Mouse (Mus musculus): Measurements from ENCODE around the gene Itgad. TPM values are rescaled to one million over a fixed set of nuclear protein-coding genes. Genes with fewer than 3 reads are reported as not detected.
A peak's percentile ranks its signal among the peaks of the same experiment; 100 is the strongest.

The Itgad gene
- polyA plus RNA-seq (2015; fragmentation: Nextera tagmentation; extraction: Ambion mirVana) = 0.10 TPM in 1 of 2 replicates, not detected in the other

- no peak within 1 kb of the TSS for H3K4me3 ChIP-seq
- no peak for ATAC-seq (ENCODE audit: borderline replicate concordance, extremely low read depth, low FRiP score, low TSS enrichment)
- H3K36me3 ChIP-seq = no peaks in the 10 kb centered on the region
- no peaks in the 10 kb centered on the region for H3K4me1 ChIP-seq
- no peaks in the 10 kb centered on the region for H3K9me3 ChIP-seq
- H3K27me3 ChIP-seq = no peaks in the 10 kb centered on the region
- WGBS = 82% methylated on average over 21 of the region's 21 CpGs
- H3K27ac ChIP-seq = no peak within 1 kb of the TSS
- H3K9ac ChIP-seq = no peak within 1 kb of the TSS
- 0 out of 2 replicates have a peak within 1 kb of the TSS, but pooled peaks have one; percentile 6 for H3K4me2 ChIP-seq
Measured at GRCm38 (mm10) chr7:128154076-128154475, at the start of gene Itgad. Gene Itgad (plus strand): TSS chr7:128154376.

GRCm38 (mm10) chr7:128105246-128105645, 48.9 kb upstream of the Itgad start:
- Histone ChIP-seq H3K27me3 (no peaks in the 10 kb centered on the region), H3K36me3 (no peaks in the 10 kb centered on the region), H3K4me1 (no peaks in the 10 kb centered on the region), H3K9ac (no peak overlapping the region), H3K27ac (no peak overlapping the region), H3K4me2 (no peak overlapping the region), H3K9me3 (no peaks in the 10 kb centered on the region), H3K4me3 (no peak overlapping the region)
- ATAC-seq (ENCODE audit: borderline replicate concordance, extremely low read depth, low FRiP score, low TSS enrichment) = no peak
- WGBS = 46% methylated on average over 4 of the region's 4 CpGs

GRCm38 (mm10) chr7:128107462-128107861, 46.7 kb upstream of the Itgad start:
- Histone ChIP-seq H3K4me2 (no peak overlapping the region), H3K9me3 (no peaks in the 10 kb centered on the region), H3K27ac (no peak overlapping the region), H3K36me3 (no peaks in the 10 kb centered on the region), H3K4me3 (no peak overlapping the region), H3K27me3 (no peaks in the 10 kb centered on the region), H3K4me1 (no peaks in the 10 kb centered on the region), H3K9ac (no peak overlapping the region)
- WGBS = 80% methylated on average over 7 of the region's 7 CpGs
- no peak for ATAC-seq (ENCODE audit: borderline replicate concordance, extremely low read depth, low FRiP score, low TSS enrichment)

- Histone ChIP-seq H3K9me3 (no peaks in the 10 kb centered on the region), H3K4me3 (no peak overlapping the region), H3K4me1 (no peaks in the 10 kb centered on the region), H3K9ac (no peak overlapping the region), H3K36me3 (no peaks in the 10 kb centered on the region), H3K4me2 (no peak overlapping the region), H3K27me3 (no peaks in the 10 kb centered on the region), H3K27ac (no peak overlapping the region)
- no peak for ATAC-seq (ENCODE audit: borderline replicate concordance, extremely low read depth, low FRiP score, low TSS enrichment)
- 46% methylated on average over 2 of the region's 2 CpGs for WGBS
Measured at GRCm38 (mm10) chr7:128110314-128110713, 43.9 kb upstream of the Itgad start.

- H3K27ac ChIP-seq = no peak overlapping the region
- H3K27me3 ChIP-seq = no peaks in the 10 kb centered on the region
- no peaks in the 10 kb centered on the region for H3K9me3 ChIP-seq
- H3K4me3 ChIP-seq = no peak overlapping the region
- no peak overlapping the region for H3K9ac ChIP-seq
- ATAC-seq (ENCODE audit: borderline replicate concordance, extremely low read depth, low FRiP score, low TSS enrichment) = no peak
- no peaks in the 10 kb centered on the region for H3K36me3 ChIP-seq
- no peak overlapping the region for H3K4me2 ChIP-seq
- H3K4me1 ChIP-seq = no peaks in the 10 kb centered on the region
- 87% methylated on average over 11 of the region's 11 CpGs for WGBS
Measured at GRCm38 (mm10) chr7:128112131-128112530, 42.0 kb upstream of the Itgad start.

GRCm38 (mm10) chr7:128114371-128115105, 39.6 kb upstream of the Itgad start:
- Histone ChIP-seq H3K4me2 (no peak overlapping the region), H3K27ac (no peak overlapping the region), H3K27me3 (no peaks in the 10 kb centered on the region), H3K4me1 (no peaks in the 10 kb centered on the region), H3K4me3 (no peak overlapping the region), H3K36me3 (no peaks in the 10 kb centered on the region), H3K9me3 (no peaks in the 10 kb centered on the region), H3K9ac (no peak overlapping the region)
- 88% methylated on average over 11 of the region's 11 CpGs for WGBS
- no peak for ATAC-seq (ENCODE audit: borderline replicate concordance, extremely low read depth, low FRiP score, low TSS enrichment)

GRCm38 (mm10) chr7:128115211-128115958, 38.8 kb upstream of the Itgad start:
- Histone ChIP-seq H3K4me3 (no peak overlapping the region), H3K9ac (no peak overlapping the region), H3K4me2 (no peak overlapping the region), H3K9me3 (no peaks in the 10 kb centered on the region), H3K27me3 (no peaks in the 10 kb centered on the region), H3K27ac (no peak overlapping the region), H3K4me1 (no peaks in the 10 kb centered on the region), H3K36me3 (no peaks in the 10 kb centered on the region)
- no peak for ATAC-seq (ENCODE audit: borderline replicate concordance, extremely low read depth, low FRiP score, low TSS enrichment)
- WGBS = 71% methylated on average over 5 of the region's 5 CpGs

GRCm38 (mm10) chr7:128116396-128116795, 37.8 kb upstream of the Itgad start:
- WGBS = 82% methylated on average over 5 of the region's 5 CpGs
- Histone ChIP-seq H3K4me1 (no peaks in the 10 kb centered on the region), H3K4me3 (no peak overlapping the region), H3K27me3 (no peaks in the 10 kb centered on the region), H3K4me2 (no peak overlapping the region), H3K36me3 (no peaks in the 10 kb centered on the region), H3K9ac (no peak overlapping the region), H3K27ac (no peak overlapping the region), H3K9me3 (no peaks in the 10 kb centered on the region)
- no peak for ATAC-seq (ENCODE audit: borderline replicate concordance, extremely low read depth, low FRiP score, low TSS enrichment)

GRCm38 (mm10) chr7:128119726-128120490, 34.3 kb upstream of the Itgad start:
- Histone ChIP-seq H3K4me3 (no peak overlapping the region), H3K9ac (no peak overlapping the region), H3K4me2 (no peak overlapping the region), H3K27me3 (no peaks in the 10 kb centered on the region), H3K27ac (no peak overlapping the region), H3K4me1 (no peaks in the 10 kb centered on the region), H3K36me3 (no peaks in the 10 kb centered on the region), H3K9me3 (no peaks in the 10 kb centered on the region)
- no peak for ATAC-seq (ENCODE audit: borderline replicate concordance, extremely low read depth, low FRiP score, low TSS enrichment)
- WGBS = 73% methylated on average over 6 of the region's 6 CpGs

- H3K4me2 ChIP-seq = no peak within 1 kb of the TSS
- 53% methylated on average over 8 of the region's 8 CpGs for WGBS
- H3K36me3 ChIP-seq = no peaks in the 10 kb centered on the region
Measured at GRCm38 (mm10) chr7:128128741-128129720, 25.1 kb upstream of the Itgad start, which contains the start of gene Itgax. Gene Itgax (plus strand): TSS chr7:128129547.

GRCm38 (mm10) chr7:128132148-128132547, 22.0 kb upstream of the Itgad start:
- H3K4me2 ChIP-seq = no peak overlapping the region
- H3K9ac ChIP-seq = no peak overlapping the region
- no peak for ATAC-seq (ENCODE audit: borderline replicate concordance, extremely low read depth, low FRiP score, low TSS enrichment)
- 75% methylated on average over 5 of the region's 5 CpGs for WGBS
- H3K27ac ChIP-seq = no peak overlapping the region
- no peaks in the 10 kb centered on the region for H3K36me3 ChIP-seq
- no peaks in the 10 kb centered on the region for H3K27me3 ChIP-seq
- no peak overlapping the region for H3K4me3 ChIP-seq
- H3K4me1 ChIP-seq = no peaks in the 10 kb centered on the region
- H3K9me3 ChIP-seq = no peaks in the 10 kb centered on the region

More at GRCm38 (mm10) chr7:128128741-128129720, 25.1 kb upstream of the Itgad start, which contains the start of gene Itgax:
- no peaks in the 10 kb centered on the region for H3K27me3 ChIP-seq
- no peak within 1 kb of the TSS for H3K9ac ChIP-seq
- H3K4me3 ChIP-seq = no peak within 1 kb of the TSS
- no peaks in the 10 kb centered on the region for H3K9me3 ChIP-seq
- no peak within 1 kb of the TSS for H3K27ac ChIP-seq
- no peaks in the 10 kb centered on the region for H3K4me1 ChIP-seq
- ATAC-seq (ENCODE audit: borderline replicate concordance, extremely low read depth, low FRiP score, low TSS enrichment) = no peak
